Mouse (Mus musculus): ENCODE results near the gene Ttc27.

The Ttc27 gene

DNA sequence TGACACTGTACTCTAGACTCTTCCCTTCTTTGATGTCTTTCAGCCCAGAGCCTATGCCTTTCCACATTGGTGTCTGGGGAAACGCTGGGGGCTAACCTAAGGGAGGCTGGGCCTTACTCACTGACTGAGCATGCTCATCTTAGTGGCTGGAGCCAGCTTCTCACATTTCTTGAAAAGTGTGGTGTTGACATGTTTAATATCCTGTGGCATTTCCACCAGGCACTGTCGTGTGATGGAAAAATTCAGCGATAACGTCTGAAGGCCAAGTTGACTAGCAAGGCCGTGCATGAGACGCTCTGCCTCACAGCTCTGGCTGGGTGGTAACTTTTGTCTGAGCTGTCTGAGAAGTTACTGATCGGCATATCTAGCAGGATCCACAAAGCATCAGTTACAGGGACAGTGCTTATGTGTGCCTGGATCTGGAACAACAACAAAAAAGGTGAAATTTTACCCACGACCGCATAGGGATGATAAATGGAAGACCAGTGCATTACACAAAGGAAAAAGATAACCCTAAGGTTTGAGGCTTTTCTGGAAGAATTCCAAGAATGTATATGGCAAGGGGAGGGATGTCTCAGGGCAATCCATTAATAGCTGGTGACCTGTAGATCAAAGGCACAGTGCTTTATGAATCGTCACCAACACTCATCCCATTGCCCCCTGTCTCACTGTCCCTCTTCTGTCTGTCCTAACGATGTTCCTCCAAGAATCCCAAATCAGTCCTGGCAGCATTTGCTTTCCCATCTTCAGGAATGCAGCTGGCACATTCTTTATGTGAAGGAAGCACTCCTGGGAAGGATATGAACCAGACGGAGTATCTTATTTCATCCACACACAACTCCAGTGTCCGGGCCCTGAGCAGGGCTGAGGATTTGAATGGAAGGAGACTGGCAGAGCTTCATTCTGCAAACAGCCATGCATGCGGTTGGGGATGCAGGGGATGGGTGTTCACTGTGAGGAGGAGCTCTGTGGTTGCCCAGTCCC lies 152.9 kb downstream of the Ttc27 start:
- ATAC-seq (ENCODE audit: insufficient number of reproducible peaks, low FRiP score, low TSS enrichment) = no peak

DNA sequence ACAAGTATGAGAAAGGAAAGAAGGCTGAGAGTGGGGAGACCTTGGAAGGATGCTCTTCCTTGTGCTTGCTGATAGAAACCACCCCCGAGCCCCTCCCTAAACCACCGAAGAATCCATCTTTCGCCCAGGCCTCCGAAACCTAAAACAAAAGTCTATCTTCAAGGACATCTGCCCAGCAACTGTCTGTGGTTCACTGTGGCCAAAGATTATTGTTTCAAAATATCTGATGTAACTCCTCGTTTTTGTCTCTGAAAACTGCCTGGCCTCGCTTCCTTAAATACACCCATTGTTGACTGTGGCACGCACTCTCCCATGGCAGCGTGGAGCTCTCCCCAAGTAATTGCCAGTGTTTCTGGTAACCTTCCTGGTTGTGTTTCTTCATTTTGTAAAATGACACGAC lies 155.0 kb downstream of the Ttc27 start:
- ATAC-seq (ENCODE audit: insufficient number of reproducible peaks, low FRiP score, low TSS enrichment) = no peak

DNA sequence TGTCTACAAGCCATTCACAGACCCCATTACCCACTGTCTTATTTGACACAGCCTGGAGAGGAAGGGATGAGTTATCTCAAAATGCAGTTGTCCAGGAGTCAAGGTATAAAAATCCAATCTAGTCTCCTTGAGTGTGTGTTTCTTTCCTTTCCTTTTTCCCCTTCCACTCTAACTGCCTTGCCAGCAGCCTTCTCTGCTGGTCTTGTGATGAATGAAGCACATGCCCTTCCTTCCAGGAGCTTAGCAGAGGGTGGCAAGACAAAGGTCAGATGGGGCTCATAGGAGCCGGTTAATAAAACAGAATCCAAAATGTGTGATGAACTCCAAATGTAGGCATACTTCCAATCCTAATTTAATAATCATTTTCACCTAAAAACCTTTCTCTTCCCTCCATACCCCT lies 156.2 kb downstream of the Ttc27 start:
- ATAC-seq (ENCODE audit: insufficient number of reproducible peaks, low FRiP score, low TSS enrichment) = no peak

DNA sequence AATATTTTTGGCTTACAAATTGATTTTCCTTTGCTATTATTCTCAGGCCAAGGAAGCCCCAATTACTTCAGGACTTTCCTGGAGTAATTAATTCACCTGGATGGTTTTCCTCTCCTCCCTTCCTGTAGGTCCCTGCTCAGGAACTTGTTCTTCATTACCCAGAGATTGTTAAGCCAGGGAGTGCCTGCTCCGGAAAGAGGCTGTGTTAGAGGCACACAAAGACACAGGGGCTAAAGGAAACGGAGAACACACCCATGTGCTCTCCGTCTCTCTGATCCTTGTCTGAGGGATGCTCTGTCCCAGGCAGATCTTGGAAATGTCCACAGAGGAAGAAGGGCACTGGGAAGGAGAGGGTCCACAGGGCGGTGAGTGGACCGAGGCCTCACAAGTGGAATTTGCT lies 158.2 kb downstream of the Ttc27 start:
- ATAC-seq (ENCODE audit: insufficient number of reproducible peaks, low FRiP score, low TSS enrichment) = no peak

DNA sequence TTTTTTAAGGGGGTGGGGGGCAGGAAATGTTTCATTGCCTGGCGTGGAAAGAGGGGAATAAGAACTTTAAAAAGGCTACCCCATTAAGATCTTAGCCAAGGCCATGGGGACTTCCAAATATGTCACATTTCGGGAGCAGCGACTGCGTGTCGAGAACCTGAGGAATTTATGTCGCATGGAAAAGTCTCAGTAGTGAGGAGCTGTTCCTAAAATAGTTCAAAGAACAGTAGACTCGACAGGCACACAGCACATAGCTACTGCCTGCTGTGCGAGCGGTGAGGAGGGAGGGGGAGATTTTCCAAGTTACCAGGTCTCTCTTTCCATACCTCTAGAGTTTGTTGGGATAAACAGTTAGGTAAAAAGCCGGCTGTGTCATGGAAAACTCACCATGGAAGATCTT lies 159.4 kb downstream of the Ttc27 start:
- no peak for ATAC-seq (ENCODE audit: insufficient number of reproducible peaks, low FRiP score, low TSS enrichment)

DNA sequence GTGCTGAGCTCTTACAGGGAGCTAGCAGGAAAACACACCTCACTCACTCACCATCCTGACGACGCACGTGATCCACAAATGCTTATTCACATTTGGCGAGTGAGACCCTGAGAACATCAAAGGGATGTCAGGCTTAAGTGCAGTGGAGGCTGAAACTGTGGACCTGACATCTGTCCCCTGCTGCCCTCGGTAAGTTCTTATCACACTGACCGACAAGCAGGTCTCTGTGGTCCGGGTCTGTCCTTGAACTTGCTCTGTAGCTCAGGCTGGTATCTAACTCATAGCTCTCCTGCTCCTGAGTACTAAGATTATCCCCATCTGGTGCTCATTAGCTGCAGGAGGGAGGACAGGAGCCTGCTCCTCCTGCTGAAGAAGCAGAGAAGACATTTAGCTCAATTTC lies 162.2 kb downstream of the Ttc27 start:
- ATAC-seq (ENCODE audit: insufficient number of reproducible peaks, low FRiP score, low TSS enrichment) = no peak

DNA sequence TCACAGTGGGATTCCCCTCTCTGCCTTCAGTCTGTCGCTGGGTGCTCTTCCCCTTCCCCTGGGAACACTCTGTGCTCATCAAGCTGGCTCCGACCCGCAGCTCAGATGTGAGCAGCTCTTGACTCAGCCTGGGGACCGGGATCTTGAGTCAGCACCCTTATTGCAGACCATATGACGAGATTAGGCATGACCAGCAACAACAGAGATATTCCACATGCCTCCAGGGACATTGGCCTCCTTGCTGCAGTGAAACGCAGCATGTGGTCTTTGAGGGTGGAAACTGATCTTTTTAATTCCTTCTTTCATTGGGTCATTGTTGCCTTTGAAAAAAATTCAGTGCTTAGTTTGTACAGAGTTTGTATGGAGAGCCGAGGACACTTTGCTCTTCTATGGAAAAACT lies 169.5 kb downstream of the Ttc27 start:
- ATAC-seq (ENCODE audit: insufficient number of reproducible peaks, low FRiP score, low TSS enrichment) = no peak

DNA sequence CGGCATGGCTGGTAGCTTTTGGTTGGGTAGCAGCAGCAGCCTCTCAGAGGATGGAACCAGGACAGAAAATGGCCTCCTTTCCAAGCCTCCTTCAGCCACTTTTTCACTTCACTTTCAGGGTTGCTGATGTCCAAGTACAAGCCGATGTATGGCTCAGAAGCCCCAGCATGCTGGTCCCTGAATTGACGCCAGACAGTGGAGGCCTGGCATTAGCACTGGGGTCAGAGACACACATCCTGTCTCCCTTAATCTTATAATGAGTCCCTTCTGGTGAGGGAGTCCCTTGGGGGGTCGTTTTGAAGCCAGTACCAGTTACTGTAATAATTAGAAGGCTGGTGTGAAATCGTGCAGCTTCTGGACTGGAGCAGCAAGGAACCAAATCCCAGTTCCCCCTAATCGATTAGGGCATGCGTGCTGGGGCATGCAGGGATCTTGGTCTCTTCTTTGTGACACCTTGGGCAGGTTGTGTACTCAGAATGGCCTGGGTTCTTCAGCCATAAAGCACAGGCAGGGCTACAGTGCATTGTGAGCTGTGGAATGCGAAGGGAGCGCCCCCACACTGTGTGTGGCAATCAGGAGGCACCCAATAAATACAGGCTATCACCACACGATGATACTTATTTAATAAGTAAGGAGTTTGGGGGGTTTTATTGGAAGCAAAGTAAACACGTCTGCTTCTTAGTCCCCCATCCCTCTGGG lies 171.5 kb downstream of the Ttc27 start:
- no peak for ATAC-seq (ENCODE audit: insufficient number of reproducible peaks, low FRiP score, low TSS enrichment)

DNA sequence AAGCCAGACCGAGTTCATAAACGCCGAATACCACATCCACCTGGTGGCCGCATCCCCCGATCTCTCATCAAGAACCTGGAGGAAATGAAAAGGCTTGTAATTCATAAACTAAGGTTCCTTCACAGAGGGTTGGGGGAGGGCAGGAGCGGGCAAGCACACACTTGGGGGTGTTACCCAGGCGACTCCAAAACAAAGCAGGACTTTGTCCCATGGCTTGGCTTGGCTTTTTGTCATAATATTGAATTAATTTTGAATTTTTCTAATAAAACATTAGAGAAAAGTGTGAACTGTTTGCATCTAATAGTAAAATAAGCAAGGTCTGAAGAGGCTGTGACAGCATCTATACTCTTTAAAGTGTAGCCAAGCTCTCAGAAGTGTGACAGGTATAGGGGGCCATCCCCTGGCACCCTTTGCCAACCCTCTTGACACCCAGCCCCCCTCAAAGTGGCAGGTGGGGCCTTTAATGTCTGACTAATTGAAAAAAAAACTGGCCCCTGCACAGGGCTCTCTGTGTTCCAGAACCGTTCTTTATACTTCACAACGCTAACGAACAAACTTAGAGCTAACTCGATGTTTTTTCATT lies 172.1 kb downstream of the Ttc27 start:
- no peak for ATAC-seq (ENCODE audit: insufficient number of reproducible peaks, low FRiP score, low TSS enrichment)

DNA sequence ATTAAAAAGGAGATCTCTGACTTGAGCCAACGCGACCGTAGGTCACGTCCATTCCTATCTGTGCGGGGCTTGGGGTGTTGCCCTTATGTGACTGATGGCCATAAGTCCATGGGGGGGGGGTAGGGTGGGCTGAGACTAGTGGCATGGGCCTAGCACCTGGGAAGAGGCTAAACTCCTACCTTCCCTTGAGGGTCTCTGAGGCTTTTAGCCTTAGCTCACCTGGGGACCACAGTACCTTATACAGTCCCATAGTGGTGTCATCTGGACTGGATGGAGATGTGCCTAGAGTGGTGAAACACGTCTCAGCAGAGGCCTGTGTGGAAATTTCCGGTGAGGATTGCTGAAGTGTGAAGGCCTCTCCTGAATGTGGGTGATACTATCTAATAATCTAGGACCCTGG lies 184.9 kb downstream of the Ttc27 start:
- ATAC-seq (ENCODE audit: insufficient number of reproducible peaks, low FRiP score, low TSS enrichment) = no peak

DNA sequence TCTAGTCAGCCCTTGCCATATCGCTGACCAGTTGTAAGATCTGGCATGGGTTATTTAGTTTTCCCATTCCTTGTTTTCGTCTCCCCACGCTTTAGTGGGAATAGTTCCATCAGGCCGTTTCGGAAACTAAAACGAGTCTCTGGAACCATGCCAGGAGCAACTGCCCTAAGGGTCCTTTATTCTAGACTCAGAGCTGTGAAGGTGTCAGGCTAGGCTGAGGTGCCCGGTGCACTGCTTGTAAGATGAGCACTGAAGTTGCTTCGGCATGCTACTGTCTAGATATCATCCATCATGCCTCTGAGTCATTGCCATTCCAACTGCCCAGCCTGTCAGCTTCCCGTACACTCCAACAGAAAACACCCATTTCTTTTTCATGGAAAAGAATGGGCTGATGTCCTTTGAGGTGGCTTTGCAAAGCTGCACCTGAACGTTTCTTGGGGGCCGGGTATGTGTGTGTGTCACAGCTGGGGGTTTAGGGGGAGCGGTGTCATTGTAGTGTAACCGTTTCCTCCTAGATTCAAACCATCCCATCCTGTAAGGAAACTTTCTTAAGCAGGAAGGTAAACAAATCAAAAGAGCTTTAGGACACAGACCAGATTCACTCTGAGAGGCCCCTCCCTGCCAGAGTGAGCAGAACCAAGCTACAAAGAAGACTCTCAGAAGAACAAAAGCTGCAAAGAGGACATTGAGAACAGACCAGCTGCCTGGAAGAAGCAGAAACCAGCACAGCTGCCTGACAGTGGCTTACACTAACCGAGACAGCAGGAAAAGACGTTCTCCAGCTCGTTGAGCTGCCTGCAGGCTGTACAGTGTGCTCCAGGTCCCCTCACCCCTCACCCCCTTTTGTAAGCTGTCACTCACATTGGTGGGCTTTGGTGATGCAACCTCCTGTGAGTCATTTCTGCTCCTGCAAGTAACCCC lies 186.1 kb downstream of the Ttc27 start:
- no peak for ATAC-seq (ENCODE audit: insufficient number of reproducible peaks, low FRiP score, low TSS enrichment)

DNA sequence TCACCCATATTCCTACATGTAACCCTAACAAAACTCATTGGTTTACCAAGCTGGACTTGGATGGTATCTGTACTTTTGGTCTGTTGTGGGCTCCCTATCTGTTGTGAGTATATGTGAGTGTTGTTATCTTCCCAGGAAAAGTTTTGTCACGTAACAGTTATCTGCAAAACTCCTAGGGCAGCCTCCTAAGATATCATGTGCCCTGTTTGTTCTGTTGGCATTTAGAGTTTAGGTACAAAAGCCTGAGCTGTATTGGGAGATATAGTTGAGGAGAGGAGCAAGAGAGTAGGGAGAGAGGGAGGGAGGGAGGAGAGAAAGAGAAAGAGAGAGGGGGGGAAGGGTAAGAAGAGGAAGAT lies 186.8 kb downstream of the Ttc27 start:
- no peak for ATAC-seq (ENCODE audit: insufficient number of reproducible peaks, low FRiP score, low TSS enrichment)

DNA sequence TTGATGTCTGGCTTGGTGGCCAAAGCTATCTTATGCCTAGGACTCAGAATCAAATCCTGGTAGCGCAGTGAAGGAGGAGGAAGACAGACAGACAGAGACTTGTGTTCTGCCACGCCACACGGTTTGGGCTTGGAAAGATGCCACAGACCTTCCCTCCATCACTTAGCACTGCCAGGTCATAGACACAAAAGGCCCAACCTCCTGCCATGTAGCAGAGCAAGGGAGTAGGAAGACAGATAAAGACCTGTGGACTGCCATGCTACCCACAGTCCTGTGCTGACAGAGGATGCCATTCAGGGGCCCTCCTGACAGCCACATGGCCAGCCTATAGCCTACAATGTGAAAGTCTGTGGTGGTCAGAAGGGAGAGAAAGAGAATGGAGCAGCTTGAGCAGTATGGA lies 187.4 kb downstream of the Ttc27 start:
- ATAC-seq (ENCODE audit: insufficient number of reproducible peaks, low FRiP score, low TSS enrichment) = no peak

DNA sequence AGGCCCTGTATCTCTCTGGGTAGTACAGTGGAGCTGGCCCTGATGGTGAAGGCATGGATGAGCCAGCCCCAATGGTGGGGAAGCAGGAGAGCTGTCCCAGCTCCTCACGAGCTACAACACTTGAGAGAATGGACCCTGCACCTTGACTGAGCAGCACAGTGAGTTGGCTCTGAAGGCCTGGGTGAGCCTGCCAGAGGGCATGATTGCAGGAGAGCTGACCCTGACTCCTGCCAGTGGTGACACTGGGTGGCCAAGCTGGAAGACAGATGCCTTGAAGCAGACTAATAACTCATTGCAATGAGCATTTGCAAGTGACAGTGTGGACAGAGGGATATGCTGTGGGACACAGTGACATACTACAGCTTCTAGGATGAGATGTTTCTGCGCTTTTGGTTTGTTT lies 195.5 kb downstream of the Ttc27 start:
- ATAC-seq (ENCODE audit: insufficient number of reproducible peaks, low FRiP score, low TSS enrichment) = no peak

Measured in cerebellum, adult (tissue).